Mouse (Mus musculus) adrenal gland, adult 2 months (tissue): Measurements from ENCODE around the gene Skint5. TPM values are rescaled to one million over a fixed set of nuclear protein-coding genes. Genes with fewer than 3 reads are reported as not detected.
"Not testable (repeated sequence)": the region's sequence is repeated elsewhere in the genome, so short reads cannot be mapped to it uniquely, and the experiment has no call there.

Experiments used
- DNase-seq: peaks from one replicate; pipeline ENCODE4 v3.0.0; 2021
- long read RNA-seq: library from polyadenylated mRNA; stranded (forward); transcript quantifications from one replicate; pipeline ENCODE4 v2.0.0, GENCODE M21; 2021
- polyA plus RNA-seq: library from polyadenylated mRNA; depleted of rRNA; stranded (reverse); fragments of >200 nt; gene quantifications from 2 replicates; pipeline ENCODE4 v1.2.3, GENCODE M21; 2012; rRNA removed
- total RNA-seq, 2 experiments: library from RNA; stranded (reverse); gene quantifications; 2 replicates each; pipeline ENCODE4 v1.2.3; 2021

Skint5 gene
- under 1 TPM in 1 of 2 experiments, not detected in 1; 0.07 TPM for total RNA-seq
- not detected in 2 replicates for polyA plus RNA-seq
- long read RNA-seq, result 0 reads

- no peak for DNase-seq
Observed at GRCm38 (mm10) chr4:113999403-113999802, at the start of gene Skint5. Gene Skint5 (minus strand): TSS chr4:113999503.

- DNase-seq, result no peak
Observed at GRCm38 (mm10) chr4:113957343-113957742, 42.0 kb downstream of the Skint5 start.

GRCm38 (mm10) chr4:113764182-113764581 is 235.1 kb downstream of the Skint5 start:
- no peak for DNase-seq

GRCm38 (mm10) chr4:113763684-113764083 is 235.6 kb downstream of the Skint5 start:
- DNase-seq, result no peak

- not testable (repeated sequence) for DNase-seq
Observed at GRCm38 (mm10) chr4:113448230-113448629, 551.1 kb downstream of the Skint5 start.

Other genes with a start within 250 kb of the Skint5 start
- gene Skint11, start 163.9 kb upstream of the Skint5 start, total RNA-seq, result not detected
- gene Skint11, start 163.9 kb upstream of the Skint5 start, polyA plus RNA-seq, result not detected in 2 replicates